Mouse (Mus musculus): ENCODE data around the gene Krtap8-1. TPM values are rescaled to one million over a fixed set of nuclear protein-coding genes. Genes with fewer than 3 reads are reported as not detected.

Krtap8-1 gene
- total and polyA plus RNA-seq, 3 experiments, result not detected

DNA sequence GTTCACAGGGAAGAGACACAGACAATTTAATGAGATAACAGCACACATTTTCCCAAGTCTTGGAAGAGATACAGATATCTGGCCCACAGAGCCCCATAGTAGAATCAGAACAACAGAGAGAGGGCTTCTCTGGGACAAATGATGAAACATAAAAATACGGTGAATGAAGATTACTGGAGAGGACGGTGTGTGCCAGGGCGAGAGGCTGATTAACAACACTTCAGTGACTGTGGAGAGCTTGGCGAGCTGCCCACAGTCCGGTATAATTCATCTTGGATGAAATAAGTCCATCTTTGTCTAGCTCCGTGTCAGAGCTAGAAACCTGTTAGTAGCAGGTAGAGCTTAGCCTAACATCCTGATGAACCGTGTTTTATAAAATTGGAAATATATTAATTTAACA is 25.7 kb upstream of the Krtap8-1 start:
- Histone ChIP-seq H3K4me3 (ENCODE audit: control insufficient read depth in 1 of 2, insufficient read depth in 1 of 2, low read depth in 2 of 2, low read length in 2 of 2) (no peak overlapping the region), H3K27me3 (ENCODE audit: control insufficient read depth in 1 of 2, insufficient read depth in 2 of 2, low read length in 2 of 2) (no peaks in the 10 kb centered on the region), H3K4me1 (ENCODE audit: control insufficient read depth in 1 of 2, insufficient read depth in 2 of 2, low read length in 2 of 2) (no peaks in the 10 kb centered on the region), H3K9ac (ENCODE audit: control insufficient read depth, low read depth, low read length, poor library complexity, severe bottlenecking) (no peak overlapping the region), H3K27ac (ENCODE audit: control insufficient read depth, low read depth, low read length) (no peak overlapping the region), H3K9me3 (replicated peaks; ENCODE audit: insufficient read depth, low read length) (no peaks in the 10 kb centered on the region), H3K79me2 (ENCODE audit: control insufficient read depth, insufficient read depth, low read length, poor library complexity) (no peaks in the 10 kb centered on the region), H3K36me3 (ENCODE audit: control insufficient read depth in 1 of 2, insufficient read depth in 2 of 2, low read length in 2 of 2) (no peaks in the 10 kb centered on the region)
- no peak for DNase-seq (ENCODE audit: low read depth, low spot score)
- no peak for TF ChIP-seq EP300 (IDR thresholded peaks at IDR 0.05; ENCODE audit: low read depth in 1 of 2, low read length in 2 of 2)
- no peak for TF ChIP-seq USF1 (IDR thresholded peaks at IDR 0.05; ENCODE audit: low read depth, low read length)
- no peak for TF ChIP-seq CTCF (IDR thresholded peaks at IDR 0.05 in 2 of 3, conservative IDR thresholded peaks at IDR 0.05 in 1 of 3; ENCODE audit: control insufficient read depth in 1 of 3, insufficient read depth in 1 of 3, low read depth in 2 of 3, low read length in 3 of 3, poor library complexity in 1 of 3, severe bottlenecking in 1 of 3)
- TF ChIP-seq ELF1 (IDR thresholded peaks at IDR 0.05; ENCODE audit: low read depth, low read length), result no peak
- TF ChIP-seq MAX (IDR thresholded peaks at IDR 0.05; ENCODE audit: low read length), result no peak
- no peak for TF ChIP-seq MYB (IDR thresholded peaks at IDR 0.05; ENCODE audit: low read depth, low read length)
- TF ChIP-seq MXI1 (IDR thresholded peaks at IDR 0.05; ENCODE audit: low read depth, low read length), result no peak
- TF ChIP-seq TBP (IDR thresholded peaks at IDR 0.05; ENCODE audit: low read depth, low read length), result no peak
- TF ChIP-seq POLR2AphosphoS5 (IDR thresholded peaks at IDR 0.05; ENCODE audit: borderline replicate concordance, low read depth, low read length), result no peak
- no peak for TF ChIP-seq JUND (IDR thresholded peaks at IDR 0.05; ENCODE audit: low read depth, low read length)
- no peak for TF ChIP-seq UBTF (IDR thresholded peaks at IDR 0.05; ENCODE audit: borderline replicate concordance, insufficient read depth, low read depth, low read length)
- no peak for TF ChIP-seq TAL1 (IDR thresholded peaks at IDR 0.05; ENCODE audit: low read length)
- no peak for TF ChIP-seq ZMIZ1 (IDR thresholded peaks at IDR 0.05; ENCODE audit: low read depth, low read length)
- no peak for TF ChIP-seq SMC3 (IDR thresholded peaks at IDR 0.05; ENCODE audit: low read depth, low read length)
- TF ChIP-seq ZKSCAN1 (IDR thresholded peaks at IDR 0.05; ENCODE audit: low read depth, low read length), result no peak
- no peak for TF ChIP-seq MYC (IDR thresholded peaks at IDR 0.05; ENCODE audit: low read depth, low read length)
- TF ChIP-seq USF2 (IDR thresholded peaks at IDR 0.05; ENCODE audit: borderline replicate concordance in 1 of 2, insufficient read depth in 1 of 2, low read depth in 1 of 2, low read length in 2 of 2), result no peak
- no peak for TF ChIP-seq E2F4 (IDR thresholded peaks at IDR 0.05; ENCODE audit: borderline replicate concordance, low read depth, low read length)
- TF ChIP-seq BHLHE40 (IDR thresholded peaks at IDR 0.05; ENCODE audit: borderline replicate concordance, low read depth, low read length), result no peak

DNA sequence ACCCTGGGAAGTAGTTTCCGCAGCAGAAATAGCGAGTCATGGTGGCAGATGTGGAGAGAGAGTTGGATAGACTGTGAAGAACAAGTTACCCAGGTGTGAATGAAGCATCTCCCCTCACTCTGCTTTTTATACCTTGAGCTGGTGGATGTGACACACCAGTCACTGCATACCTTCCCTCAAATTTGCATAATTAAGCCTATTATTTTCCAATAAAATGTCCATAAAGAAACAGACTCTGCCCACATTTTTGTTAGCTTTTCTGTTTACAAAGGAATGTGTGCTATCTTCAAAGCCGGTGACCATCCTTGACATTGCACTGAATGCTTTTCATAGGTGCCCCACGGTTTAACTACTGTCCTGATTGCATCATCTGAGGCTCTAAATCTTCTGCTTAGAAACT is 20.5 kb upstream of the Krtap8-1 start, which contains the start of gene Krtap7-1:
TSS of gene Krtap7-1 (minus strand) at position 101 of the 400 bp plus-strand sequence.
- no peak for DNase-seq (ENCODE audit: low read depth, low spot score)
- no peak within 1 kb of the TSS for H3K27ac ChIP-seq (ENCODE audit: control insufficient read depth, low read depth, low read length)
- no peaks in the 10 kb centered on the region for H3K4me1 ChIP-seq (ENCODE audit: control insufficient read depth in 1 of 2, insufficient read depth in 2 of 2, low read length in 2 of 2)
- no peaks in the 10 kb centered on the region for H3K27me3 ChIP-seq (ENCODE audit: control insufficient read depth in 1 of 2, insufficient read depth in 2 of 2, low read length in 2 of 2)
- H3K79me2 ChIP-seq (ENCODE audit: control insufficient read depth, insufficient read depth, low read length, poor library complexity), result no peaks in the 10 kb centered on the region
- no peak for TF ChIP-seq CHD1 (IDR thresholded peaks at IDR 0.05; ENCODE audit: low read depth, low read length)
- H3K9me3 ChIP-seq (replicated peaks; ENCODE audit: insufficient read depth, low read length), result no peaks in the 10 kb centered on the region
- H3K4me3 ChIP-seq (ENCODE audit: control insufficient read depth in 1 of 2, insufficient read depth in 1 of 2, low read depth in 2 of 2, low read length in 2 of 2), result no peak within 1 kb of the TSS
- no peaks in the 10 kb centered on the region for H3K36me3 ChIP-seq (ENCODE audit: control insufficient read depth in 1 of 2, insufficient read depth in 2 of 2, low read length in 2 of 2)
- H3K9ac ChIP-seq (ENCODE audit: control insufficient read depth, low read depth, low read length, poor library complexity, severe bottlenecking), result no peak within 1 kb of the TSS

Data from MEL (cell line).